Mouse (Mus musculus) liver (tissue): ENCODE measurements around the gene Dnase2a.
"Not testable (repeated sequence)": the region's sequence is repeated elsewhere in the genome, so short reads cannot be mapped to it uniquely, and the experiment has no call there.

Experiments
- DNase-seq: peaks from one replicate; pipeline ENCODE4 v3.0.0-alpha.2; 2020; ENCODE audit warnings: mixed read lengths

Gene Dnase2a

DNA sequence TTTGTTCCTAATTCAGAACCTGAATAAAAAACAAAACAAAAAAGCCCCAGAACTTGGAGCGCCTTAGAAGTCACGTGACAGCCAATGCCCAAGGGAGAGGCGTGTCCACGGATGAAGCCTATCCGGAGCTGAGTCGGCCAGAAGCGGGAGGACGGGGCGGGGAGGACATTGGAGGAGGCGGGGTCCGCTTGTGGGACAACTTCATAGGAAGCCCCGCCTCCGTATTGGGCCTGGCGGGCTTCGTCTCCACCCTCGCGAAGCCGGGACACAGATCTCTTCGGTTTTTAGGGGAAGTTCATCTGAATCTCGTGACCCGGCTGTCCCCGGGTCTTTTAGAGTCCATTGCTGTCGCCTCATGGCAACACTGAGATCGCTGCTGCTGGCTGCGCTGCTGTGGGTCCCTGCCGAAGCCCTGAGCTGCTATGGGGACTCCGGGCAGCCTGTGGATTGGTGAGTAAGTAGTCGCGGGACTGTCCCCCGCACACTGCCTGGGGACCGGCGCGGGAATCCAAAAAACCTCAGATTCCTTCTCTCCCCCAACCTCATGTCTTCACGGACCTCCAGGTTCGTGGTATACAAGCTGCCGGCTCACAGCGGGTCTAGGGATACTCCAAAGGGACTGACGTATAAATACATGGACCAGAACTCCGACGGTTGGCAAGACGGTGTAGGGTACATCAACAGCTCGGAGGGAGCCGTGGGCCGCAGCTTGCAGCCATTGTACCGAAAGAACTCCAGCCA is at the start of gene Dnase2a:
TSS of gene Dnase2a (plus strand) at position 140 of the 741 bp plus-strand sequence.
- peak; percentile 99 for DNase-seq

DNA sequence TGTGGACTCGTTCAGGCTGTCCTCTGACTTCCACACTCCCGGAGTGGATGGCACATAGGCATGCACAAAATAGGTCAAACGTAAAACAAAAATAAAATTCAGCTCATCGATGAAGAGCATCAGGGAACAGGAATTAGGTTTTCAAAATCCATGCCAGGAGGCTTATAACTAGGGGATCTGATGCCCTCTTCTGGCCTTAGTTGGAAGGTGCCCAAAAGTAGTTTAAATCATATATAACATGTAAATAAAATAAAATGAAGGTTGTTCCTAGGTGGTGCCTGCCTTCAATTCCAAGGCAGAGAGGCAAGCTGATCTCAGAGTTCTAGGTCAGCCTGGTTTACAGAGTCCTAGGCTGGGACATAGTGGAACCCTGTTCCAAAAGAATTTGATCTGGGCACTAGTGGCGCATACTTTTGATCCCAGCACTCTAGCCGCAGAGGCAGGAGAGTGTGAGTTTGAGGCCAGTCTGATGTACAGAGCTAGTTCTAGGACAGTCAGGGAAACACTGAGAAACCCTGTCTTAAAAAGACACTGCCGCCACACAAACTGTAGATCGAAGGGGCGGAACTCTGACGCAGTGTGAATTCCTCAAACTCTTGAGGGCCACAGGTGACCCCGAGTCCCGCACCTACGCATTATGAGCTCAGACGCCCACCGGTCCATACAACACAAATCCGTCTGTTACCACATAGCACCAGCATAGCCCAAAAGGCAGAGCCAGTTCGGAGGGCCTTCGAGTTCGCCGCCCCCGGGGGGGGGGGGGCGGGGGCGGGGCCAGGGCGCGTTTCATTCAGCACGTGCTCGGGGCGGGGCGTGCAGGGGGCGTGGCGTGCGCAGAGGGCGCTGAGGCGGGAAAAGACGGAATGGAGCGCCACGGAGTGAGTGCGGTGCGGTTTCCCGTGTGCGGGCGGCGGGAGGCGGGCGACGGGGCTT is 36.7 kb upstream of the Dnase2a start, which contains the start of gene Syce2:
TSS of gene Syce2 (plus strand) at position 736 of the 933 bp plus-strand sequence.
- peak; percentile 93 for DNase-seq

GRCm38 (mm10) chr8:84872309-84872965 is 35.9 kb upstream of the Dnase2a start:
- DNase-seq, result peak; percentile 70

DNA sequence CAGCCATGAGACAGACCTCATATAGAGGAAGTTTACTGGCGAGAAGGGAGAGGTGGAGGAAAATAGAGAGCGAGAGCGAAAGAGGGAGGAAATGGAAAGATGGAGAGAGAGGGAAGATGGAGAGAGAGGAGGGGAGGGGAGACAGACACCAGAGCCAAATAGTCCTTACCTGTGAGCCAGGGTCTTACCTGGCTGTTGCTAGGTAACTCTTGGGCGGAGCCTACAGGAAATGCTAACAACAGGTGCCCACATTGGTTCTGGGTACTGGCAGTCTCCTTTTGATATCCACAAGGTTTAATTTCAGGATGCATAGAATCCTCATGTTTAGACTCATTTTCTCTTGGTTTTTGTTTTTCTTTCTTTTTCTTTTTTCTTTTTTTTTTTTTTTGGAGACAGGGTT is 35.3 kb upstream of the Dnase2a start:
- no peak for DNase-seq

DNA sequence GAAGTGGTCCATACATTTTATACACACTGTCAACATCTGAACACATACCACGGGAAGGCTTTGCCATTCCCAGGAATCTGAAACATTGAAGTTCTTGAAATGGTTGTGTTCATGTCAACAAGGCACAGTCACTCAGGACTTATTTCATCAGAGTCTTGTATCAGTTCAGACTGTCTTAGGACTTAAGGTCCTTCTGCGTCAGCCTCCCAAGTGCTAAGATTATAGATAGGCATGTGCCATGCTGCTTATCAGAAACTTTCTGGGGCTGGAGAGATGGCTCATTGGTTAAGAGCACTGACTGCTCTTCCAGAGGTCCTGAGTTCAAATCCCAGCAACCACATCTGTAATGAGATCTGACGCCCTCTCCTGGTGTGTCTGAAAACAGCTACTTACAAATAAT is 34.0 kb upstream of the Dnase2a start:
- no peak for DNase-seq

- DNase-seq, result no peak
Observed at GRCm38 (mm10) chr8:84877297-84878035, 30.9 kb upstream of the Dnase2a start.

DNA sequence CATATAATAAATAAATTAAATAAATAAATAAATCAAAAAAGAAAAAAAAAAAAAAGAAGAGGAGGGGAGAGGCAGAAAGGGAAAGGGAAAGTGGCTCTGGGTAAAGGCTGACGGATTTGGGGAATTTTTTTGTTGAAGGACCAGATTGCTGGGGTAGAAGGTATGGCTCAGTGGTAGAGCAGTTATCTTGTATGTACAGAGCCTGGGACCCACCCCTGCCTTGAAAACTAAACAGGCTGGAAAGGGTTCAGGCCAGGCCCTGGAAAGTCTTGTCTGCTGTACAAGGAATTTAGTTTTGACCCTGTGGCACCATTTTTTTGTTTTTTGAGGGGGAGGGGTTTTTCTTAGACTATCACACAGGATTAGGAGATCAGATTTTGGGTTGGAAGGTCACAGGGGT is 29.4 kb upstream of the Dnase2a start:
- peak; percentile 43 for DNase-seq

DNA sequence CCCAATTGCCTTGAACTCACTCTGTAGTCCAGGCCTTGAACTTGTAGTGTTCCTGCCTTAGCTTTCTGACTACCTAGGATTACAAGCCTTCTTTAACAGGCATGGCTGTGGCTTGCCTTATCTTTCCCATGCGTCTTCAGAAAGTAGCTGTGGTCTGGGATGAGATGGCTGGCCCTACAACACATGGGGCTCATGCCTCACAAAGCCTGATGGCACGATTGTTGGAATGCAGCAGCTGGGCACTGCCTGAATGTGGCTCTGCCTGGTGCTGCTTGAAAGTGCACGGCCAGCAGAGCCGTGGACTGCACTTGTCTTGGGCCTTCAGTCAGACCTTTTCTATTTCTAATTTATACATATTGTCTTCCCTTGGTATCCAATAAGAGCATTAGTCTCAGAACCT is 23.6 kb upstream of the Dnase2a start:
- DNase-seq, result no peak

DNA sequence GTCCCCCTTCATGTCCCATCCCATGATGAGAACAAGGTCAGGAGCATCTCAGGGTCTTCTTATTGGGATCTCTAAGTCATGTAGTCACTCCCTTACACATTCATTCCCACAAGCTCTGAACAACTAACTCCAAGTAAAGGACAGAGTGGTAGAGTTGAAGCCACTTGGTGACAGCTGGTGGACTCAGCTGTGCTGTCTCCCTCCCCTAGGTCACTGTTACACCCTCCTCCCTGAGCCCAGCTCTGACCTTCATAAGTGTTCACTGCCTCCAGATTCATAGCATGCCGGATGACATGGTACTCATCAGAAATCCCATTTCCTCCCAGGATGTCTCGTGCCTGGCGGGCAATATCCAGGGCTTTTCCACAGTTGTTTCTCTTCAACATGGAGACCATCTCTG is 20.1 kb upstream of the Dnase2a start:
- DNase-seq, result no peak

- DNase-seq, result no peak
Observed at GRCm38 (mm10) chr8:84889141-84889540, 19.2 kb upstream of the Dnase2a start.

DNA sequence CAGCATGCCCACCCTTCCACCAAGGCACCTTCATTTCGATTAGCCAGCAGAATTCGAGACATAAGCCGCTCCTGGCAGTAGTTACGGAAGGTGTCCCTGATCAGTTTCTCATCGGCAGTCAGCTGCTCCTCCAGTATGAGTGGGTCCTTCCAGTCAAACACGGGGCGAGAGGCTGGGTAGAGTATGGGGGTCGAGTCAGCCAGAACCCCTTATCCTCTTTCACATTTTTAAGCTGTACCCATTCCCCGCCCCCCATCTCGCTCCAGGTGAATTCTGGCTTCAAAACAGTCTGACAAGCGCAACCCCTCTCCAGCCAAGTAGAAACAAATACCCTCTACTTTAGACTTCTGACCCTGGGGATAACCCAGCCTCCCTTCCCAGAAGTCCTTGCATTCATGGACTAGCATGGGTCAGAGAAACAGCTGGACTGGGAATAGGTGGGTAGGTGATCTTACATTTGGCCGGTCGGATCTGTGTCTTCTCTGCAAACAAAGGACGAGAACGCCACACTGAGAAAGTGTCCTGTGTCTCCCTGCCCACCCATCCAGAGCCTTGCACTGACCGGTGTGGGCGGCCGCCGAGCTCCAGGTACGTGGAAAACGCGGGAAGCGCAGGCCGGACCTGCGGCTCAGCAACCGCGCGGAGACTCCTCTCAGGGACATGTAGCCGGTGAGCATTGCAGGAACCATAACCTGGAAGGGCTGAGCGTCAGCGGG is 15.2 kb upstream of the Dnase2a start:
- DNase-seq, result no peak

GRCm38 (mm10) chr8:84893709-84894134 is 14.6 kb upstream of the Dnase2a start, which contains the start of gene Gcdh:
Gene Gcdh, minus strand, starts transcription at chr8:84893921.
- DNase-seq, result peak; percentile 95

DNA sequence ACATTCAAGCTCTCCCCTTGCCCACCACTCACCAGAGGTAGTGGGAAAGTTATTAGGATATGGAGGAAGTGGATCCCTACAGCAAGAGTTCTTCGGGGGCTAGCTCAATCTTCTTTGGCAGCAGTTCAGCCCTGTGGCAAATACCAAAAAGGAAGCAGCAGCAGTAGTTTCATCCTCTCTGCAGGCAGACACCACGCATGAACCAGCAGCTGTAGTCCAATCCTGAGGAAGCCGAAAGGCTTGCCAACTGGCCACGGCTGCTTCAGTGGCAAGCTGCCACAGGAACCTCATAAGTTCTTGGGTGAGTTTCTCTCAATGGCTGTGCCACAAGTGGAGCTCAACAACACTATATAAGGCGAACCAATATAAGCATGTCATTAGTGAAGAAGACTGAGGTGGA is 12.4 kb upstream of the Dnase2a start:
- DNase-seq, result no peak

- DNase-seq, result peak; percentile 89
Observed at GRCm38 (mm10) chr8:84901071-84901470, 7.3 kb upstream of the Dnase2a start.

GRCm38 (mm10) chr8:84901752-84902151 is 6.6 kb upstream of the Dnase2a start, which contains the start of gene Klf1:
Gene Klf1, plus strand, starts transcription at chr8:84901928.
- peak; percentile 87 for DNase-seq

DNA sequence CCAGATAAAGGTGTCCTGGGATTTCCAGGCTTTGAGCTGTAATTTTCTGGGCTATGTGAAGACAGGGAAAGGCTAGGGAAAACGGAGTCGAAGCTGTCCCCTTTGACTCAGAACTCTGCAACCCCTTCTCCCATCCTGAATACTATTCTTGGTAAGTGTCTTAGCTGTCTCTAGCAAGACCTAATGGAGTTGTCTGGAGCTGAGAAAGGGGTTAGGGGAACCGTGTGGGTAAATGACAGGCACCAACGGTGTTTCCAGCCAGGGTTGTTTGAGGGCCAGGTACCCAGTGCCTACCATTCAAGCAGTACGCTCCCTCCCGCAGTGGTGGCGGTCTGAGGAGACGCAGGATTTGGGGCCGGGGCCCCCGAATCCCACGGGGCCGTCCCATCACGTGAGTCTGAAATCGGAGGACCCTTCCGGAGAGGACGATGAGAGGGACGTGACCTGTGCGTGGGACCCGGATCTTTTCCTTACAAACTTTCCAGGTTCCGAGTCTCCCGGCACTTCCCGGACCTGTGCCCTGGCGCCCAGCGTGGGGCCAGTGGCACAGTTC is 5.9 kb upstream of the Dnase2a start:
- DNase-seq, result peak; percentile 47

DNA sequence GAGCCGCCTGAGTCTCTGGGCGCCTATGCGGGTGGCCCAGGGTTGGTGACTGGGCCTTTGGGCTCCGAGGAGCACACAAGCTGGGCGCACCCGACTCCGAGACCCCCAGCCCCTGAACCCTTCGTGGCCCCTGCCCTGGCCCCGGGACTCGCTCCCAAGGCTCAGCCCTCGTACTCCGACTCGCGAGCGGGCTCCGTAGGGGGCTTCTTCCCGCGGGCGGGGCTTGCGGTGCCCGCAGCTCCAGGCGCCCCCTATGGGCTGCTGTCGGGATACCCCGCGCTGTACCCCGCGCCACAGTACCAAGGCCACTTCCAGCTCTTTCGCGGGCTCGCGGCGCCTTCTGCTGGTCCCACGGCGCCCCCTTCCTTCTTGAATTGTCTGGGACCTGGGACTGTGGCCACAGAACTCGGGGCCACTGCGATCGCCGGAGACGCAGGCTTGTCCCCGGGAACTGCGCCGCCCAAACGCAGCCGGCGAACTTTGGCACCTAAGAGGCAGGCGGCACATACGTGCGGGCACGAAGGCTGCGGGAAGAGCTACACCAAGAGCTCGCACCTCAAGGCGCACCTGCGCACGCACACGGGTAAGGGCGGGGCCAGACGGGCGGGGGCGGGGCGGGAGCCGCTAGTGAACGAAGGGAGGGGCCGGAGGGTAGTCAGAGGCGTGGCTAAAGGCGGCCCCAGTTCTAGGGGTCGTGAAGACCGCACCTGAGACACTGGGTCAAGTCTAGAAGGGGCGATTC is 5.3 kb upstream of the Dnase2a start:
- DNase-seq, result peak; percentile 94

- no peak for DNase-seq
Observed at GRCm38 (mm10) chr8:84904351-84904750, 4.0 kb upstream of the Dnase2a start.

DNA sequence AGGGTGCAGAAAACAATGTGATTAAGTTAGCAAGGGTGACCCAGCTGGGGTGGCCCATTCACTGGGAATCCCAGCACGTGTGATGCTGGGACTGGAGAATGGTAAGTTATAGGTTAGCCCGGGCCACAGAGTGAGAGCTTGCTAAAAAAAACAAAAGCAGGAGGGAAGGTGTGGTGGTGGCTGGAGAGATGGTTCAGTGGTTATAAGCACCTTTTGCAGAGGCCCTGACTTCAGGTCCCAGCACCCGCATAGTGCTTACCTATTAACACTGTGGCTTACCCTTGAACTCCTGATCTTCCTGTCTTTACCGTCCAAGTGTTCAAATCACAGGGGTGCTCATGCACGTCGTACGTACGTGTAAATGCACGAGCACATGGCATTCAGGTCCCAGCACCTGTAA is 1.3 kb upstream of the Dnase2a start:
- no peak for DNase-seq

- DNase-seq, result no peak
Observed at GRCm38 (mm10) chr8:84907493-84907892, 867 bp upstream of the Dnase2a start.

- not testable (repeated sequence) for DNase-seq
Observed at GRCm38 (mm10) chr8:84907979-84908378, 381 bp upstream of the Dnase2a start.
